Mouse (Mus musculus): ENCODE results near the gene Sulf2. TPM values are rescaled to one million over a fixed set of nuclear protein-coding genes. Genes with fewer than 3 reads are reported as not detected.
A peak's percentile ranks its signal among the peaks of the same experiment; 100 is the strongest.

Gene Sulf2
- polyA plus RNA-seq, 1 experiment, result 119 TPM

- no peaks in the 10 kb centered on the region for H3K27me3 ChIP-seq (ENCODE audit: control insufficient read depth, insufficient read depth, low read length, poor library complexity, severe bottlenecking)
- H3K36me3 ChIP-seq (ENCODE audit: control insufficient read depth, insufficient read depth, low read length, poor library complexity, severe bottlenecking), result peaks cover 54% of the 10 kb centered on the region
- no peak overlapping the region for H3K27ac ChIP-seq (ENCODE audit: insufficient read depth, low read length)
- no peak for TF ChIP-seq POLR2A (IDR thresholded peaks at IDR 0.05; ENCODE audit: insufficient read depth, low read length)
- no peak for TF ChIP-seq CTCF (IDR thresholded peaks at IDR 0.05; ENCODE audit: low read depth, low read length)
- TF ChIP-seq EP300 (IDR thresholded peaks at IDR 0.05; ENCODE audit: insufficient read depth, low read depth, low read length), result no peak
- no peaks in the 10 kb centered on the region for H3K9me3 ChIP-seq (replicated peaks; ENCODE audit: control insufficient read depth, insufficient read depth, low read length, poor library complexity, severe bottlenecking)
- H3K4me3 ChIP-seq (ENCODE audit: low read depth, low read length), result no peak overlapping the region
- no peak overlapping the region for H3K9ac ChIP-seq (ENCODE audit: low read depth, poor library complexity, severe bottlenecking)
- H3K4me1 ChIP-seq (ENCODE audit: control insufficient read depth, insufficient read depth, low read length), result peaks cover 9% of the 10 kb centered on the region
Observed at GRCm38 (mm10) chr2:166069164-166069563, 86.3 kb downstream of the Sulf2 start.

GRCm38 (mm10) chr2:166068261-166068660 is 87.2 kb downstream of the Sulf2 start:
- no peak for TF ChIP-seq POLR2A (IDR thresholded peaks at IDR 0.05; ENCODE audit: insufficient read depth, low read length)
- no peak for TF ChIP-seq EP300 (IDR thresholded peaks at IDR 0.05; ENCODE audit: insufficient read depth, low read depth, low read length)
- no peak for TF ChIP-seq CTCF (IDR thresholded peaks at IDR 0.05; ENCODE audit: low read depth, low read length)
- H3K36me3 ChIP-seq (ENCODE audit: control insufficient read depth, insufficient read depth, low read length, poor library complexity, severe bottlenecking), result peaks cover 62% of the 10 kb centered on the region

GRCm38 (mm10) chr2:166066434-166066833 is 89.0 kb downstream of the Sulf2 start:
- peaks cover 74% of the 10 kb centered on the region for H3K36me3 ChIP-seq (ENCODE audit: control insufficient read depth, insufficient read depth, low read length, poor library complexity, severe bottlenecking)
- no peak overlapping the region for H3K9ac ChIP-seq (ENCODE audit: low read depth, poor library complexity, severe bottlenecking)
- H3K4me3 ChIP-seq (ENCODE audit: low read depth, low read length), result no peak overlapping the region
- H3K4me1 ChIP-seq (ENCODE audit: control insufficient read depth, insufficient read depth, low read length), result peaks cover 6% of the 10 kb centered on the region
- TF ChIP-seq EP300 (IDR thresholded peaks at IDR 0.05; ENCODE audit: insufficient read depth, low read depth, low read length) (0 out of 2 replicates have a peak, but pooled peaks have one; percentile 7), CTCF (IDR thresholded peaks at IDR 0.05; ENCODE audit: low read depth, low read length) (no peak), POLR2A (IDR thresholded peaks at IDR 0.05; ENCODE audit: insufficient read depth, low read length) (no peak)
- peak overlapping the region; percentile 27; the same call in 1 of the 2 replicates for H3K27ac ChIP-seq (ENCODE audit: insufficient read depth, low read length)
- no peaks in the 10 kb centered on the region for H3K27me3 ChIP-seq (ENCODE audit: control insufficient read depth, insufficient read depth, low read length, poor library complexity, severe bottlenecking)
- no peaks in the 10 kb centered on the region for H3K9me3 ChIP-seq (replicated peaks; ENCODE audit: control insufficient read depth, insufficient read depth, low read length, poor library complexity, severe bottlenecking)

More at GRCm38 (mm10) chr2:166068261-166068660, 87.2 kb downstream of the Sulf2 start:
- H3K27me3 ChIP-seq (ENCODE audit: control insufficient read depth, insufficient read depth, low read length, poor library complexity, severe bottlenecking), result no peaks in the 10 kb centered on the region
- no peak overlapping the region for H3K27ac ChIP-seq (ENCODE audit: insufficient read depth, low read length)
- no peak overlapping the region for H3K9ac ChIP-seq (ENCODE audit: low read depth, poor library complexity, severe bottlenecking)
- no peaks in the 10 kb centered on the region for H3K9me3 ChIP-seq (replicated peaks; ENCODE audit: control insufficient read depth, insufficient read depth, low read length, poor library complexity, severe bottlenecking)
- no peak overlapping the region for H3K4me3 ChIP-seq (ENCODE audit: low read depth, low read length)
- peaks cover 8% of the 10 kb centered on the region for H3K4me1 ChIP-seq (ENCODE audit: control insufficient read depth, insufficient read depth, low read length)

GRCm38 (mm10) chr2:166062431-166062830 is 93.0 kb downstream of the Sulf2 start:
- Histone ChIP-seq H3K9me3 (replicated peaks; ENCODE audit: control insufficient read depth, insufficient read depth, low read length, poor library complexity, severe bottlenecking) (no peaks in the 10 kb centered on the region), H3K4me1 (ENCODE audit: control insufficient read depth, insufficient read depth, low read length) (peaks cover 5% of the 10 kb centered on the region), H3K27me3 (ENCODE audit: control insufficient read depth, insufficient read depth, low read length, poor library complexity, severe bottlenecking) (no peaks in the 10 kb centered on the region), H3K36me3 (ENCODE audit: control insufficient read depth, insufficient read depth, low read length, poor library complexity, severe bottlenecking) (peaks cover 75% of the 10 kb centered on the region), H3K9ac (ENCODE audit: low read depth, poor library complexity, severe bottlenecking) (no peak overlapping the region), H3K27ac (ENCODE audit: insufficient read depth, low read length) (no peak overlapping the region), H3K4me3 (ENCODE audit: low read depth, low read length) (no peak overlapping the region)
- TF ChIP-seq POLR2A (IDR thresholded peaks at IDR 0.05; ENCODE audit: insufficient read depth, low read length) (no peak), EP300 (IDR thresholded peaks at IDR 0.05; ENCODE audit: insufficient read depth, low read depth, low read length) (no peak)

GRCm38 (mm10) chr2:166062008-166062407 is 93.5 kb downstream of the Sulf2 start:
- no peaks in the 10 kb centered on the region for H3K27me3 ChIP-seq (ENCODE audit: control insufficient read depth, insufficient read depth, low read length, poor library complexity, severe bottlenecking)
- no peak overlapping the region for H3K27ac ChIP-seq (ENCODE audit: insufficient read depth, low read length)
- peaks cover 3% of the 10 kb centered on the region for H3K4me1 ChIP-seq (ENCODE audit: control insufficient read depth, insufficient read depth, low read length)
- H3K4me3 ChIP-seq (ENCODE audit: low read depth, low read length), result no peak overlapping the region
- H3K9ac ChIP-seq (ENCODE audit: low read depth, poor library complexity, severe bottlenecking), result no peak overlapping the region
- no peak for TF ChIP-seq EP300 (IDR thresholded peaks at IDR 0.05; ENCODE audit: insufficient read depth, low read depth, low read length)
- TF ChIP-seq POLR2A (IDR thresholded peaks at IDR 0.05; ENCODE audit: insufficient read depth, low read length), result no peak
- no peak for TF ChIP-seq CTCF (IDR thresholded peaks at IDR 0.05; ENCODE audit: low read depth, low read length)
- no peaks in the 10 kb centered on the region for H3K9me3 ChIP-seq (replicated peaks; ENCODE audit: control insufficient read depth, insufficient read depth, low read length, poor library complexity, severe bottlenecking)
- peaks cover 75% of the 10 kb centered on the region for H3K36me3 ChIP-seq (ENCODE audit: control insufficient read depth, insufficient read depth, low read length, poor library complexity, severe bottlenecking)

GRCm38 (mm10) chr2:166059684-166060423 is 95.6 kb downstream of the Sulf2 start:
- Histone ChIP-seq H3K9ac (ENCODE audit: low read depth, poor library complexity, severe bottlenecking) (no peak overlapping the region), H3K27ac (ENCODE audit: insufficient read depth, low read length) (no peak overlapping the region), H3K27me3 (ENCODE audit: control insufficient read depth, insufficient read depth, low read length, poor library complexity, severe bottlenecking) (no peaks in the 10 kb centered on the region), H3K4me1 (ENCODE audit: control insufficient read depth, insufficient read depth, low read length) (no peaks in the 10 kb centered on the region), H3K9me3 (replicated peaks; ENCODE audit: control insufficient read depth, insufficient read depth, low read length, poor library complexity, severe bottlenecking) (no peaks in the 10 kb centered on the region), H3K4me3 (ENCODE audit: low read depth, low read length) (no peak overlapping the region), H3K36me3 (ENCODE audit: control insufficient read depth, insufficient read depth, low read length, poor library complexity, severe bottlenecking) (peaks cover 70% of the 10 kb centered on the region)
- TF ChIP-seq CTCF (IDR thresholded peaks at IDR 0.05; ENCODE audit: low read depth, low read length) (peak; percentile 81), EP300 (IDR thresholded peaks at IDR 0.05; ENCODE audit: insufficient read depth, low read depth, low read length) (no peak), POLR2A (IDR thresholded peaks at IDR 0.05; ENCODE audit: insufficient read depth, low read length) (no peak)

All from ES-Bruce4 (cell line).